Mouse (Mus musculus): Measurements from ENCODE around the gene Kcnh1. TPM values are rescaled to one million over a fixed set of nuclear protein-coding genes. Genes with fewer than 3 reads are reported as not detected.

Kcnh1 gene
- polyA plus RNA-seq, 1 experiment from 2014 or later, result 1.5 TPM

GRCm38 (mm10) chr1:192451722-192452121 lies 261.1 kb downstream of the Kcnh1 start:
- Histone ChIP-seq H3K9me3 (no peaks in the 10 kb centered on the region), H3K27me3 (peaks cover 2% of the 10 kb centered on the region; the same call in 1 of the 2 replicates), H3K4me1 (replicated peaks) (no peaks in the 10 kb centered on the region), H3K9ac (replicated peaks) (no peak overlapping the region), H3K4me3 (replicated peaks) (no peak overlapping the region), H3K4me2 (replicated peaks) (no peak overlapping the region), H3K27ac (no peak overlapping the region), H3K36me3 (no peaks in the 10 kb centered on the region)
- WGBS, result 72% methylated on average over 4 of the region's 4 CpGs
- no peak for ATAC-seq

- Histone ChIP-seq H3K4me3 (replicated peaks) (no peak overlapping the region), H3K27me3 (no peaks in the 10 kb centered on the region), H3K4me2 (replicated peaks) (no peak overlapping the region), H3K36me3 (no peaks in the 10 kb centered on the region), H3K9ac (replicated peaks) (no peak overlapping the region), H3K4me1 (replicated peaks) (no peaks in the 10 kb centered on the region), H3K27ac (no peak overlapping the region), H3K9me3 (no peaks in the 10 kb centered on the region)
- WGBS, result 62% methylated on average over 1 of the region's 1 CpGs
- ATAC-seq, result no peak
Measured at GRCm38 (mm10) chr1:192454501-192454900, 263.9 kb downstream of the Kcnh1 start.

GRCm38 (mm10) chr1:192454981-192455380 lies 264.4 kb downstream of the Kcnh1 start:
- H3K9ac ChIP-seq (replicated peaks), result no peak overlapping the region
- H3K27ac ChIP-seq, result no peak overlapping the region
- ATAC-seq, result no peak
- no peak overlapping the region for H3K4me2 ChIP-seq (replicated peaks)
- WGBS, result 62% methylated on average over 4 of the region's 4 CpGs
- no peaks in the 10 kb centered on the region for H3K36me3 ChIP-seq
- H3K9me3 ChIP-seq, result no peaks in the 10 kb centered on the region
- no peak overlapping the region for H3K4me3 ChIP-seq (replicated peaks)
- no peaks in the 10 kb centered on the region for H3K27me3 ChIP-seq
- no peaks in the 10 kb centered on the region for H3K4me1 ChIP-seq (replicated peaks)

- H3K27ac ChIP-seq, result no peak overlapping the region
- H3K4me2 ChIP-seq (replicated peaks), result no peak overlapping the region
- no peaks in the 10 kb centered on the region for H3K9me3 ChIP-seq
- no peaks in the 10 kb centered on the region for H3K36me3 ChIP-seq
- H3K27me3 ChIP-seq, result no peaks in the 10 kb centered on the region
- no peak for ATAC-seq
- no peaks in the 10 kb centered on the region for H3K4me1 ChIP-seq (replicated peaks)
- H3K4me3 ChIP-seq (replicated peaks), result no peak overlapping the region
- WGBS, result 72% methylated on average over 3 of the region's 3 CpGs
- H3K9ac ChIP-seq (replicated peaks), result no peak overlapping the region
Measured at GRCm38 (mm10) chr1:192457037-192457436, 266.5 kb downstream of the Kcnh1 start.

GRCm38 (mm10) chr1:192457526-192458206 lies 267.1 kb downstream of the Kcnh1 start:
- WGBS, result 85% methylated on average over 6 of the region's 6 CpGs
- Histone ChIP-seq H3K27ac (no peak overlapping the region), H3K9me3 (no peaks in the 10 kb centered on the region), H3K4me1 (replicated peaks) (no peaks in the 10 kb centered on the region), H3K4me3 (replicated peaks) (no peak overlapping the region), H3K36me3 (no peaks in the 10 kb centered on the region), H3K27me3 (no peaks in the 10 kb centered on the region), H3K9ac (replicated peaks) (no peak overlapping the region), H3K4me2 (replicated peaks) (no peak overlapping the region)
- ATAC-seq, result no peak

GRCm38 (mm10) chr1:192463732-192464131 lies 273.2 kb downstream of the Kcnh1 start:
- Histone ChIP-seq H3K36me3 (no peaks in the 10 kb centered on the region), H3K27me3 (no peaks in the 10 kb centered on the region), H3K9me3 (no peaks in the 10 kb centered on the region), H3K4me3 (replicated peaks) (no peak overlapping the region), H3K9ac (replicated peaks) (no peak overlapping the region), H3K27ac (no peak overlapping the region), H3K4me1 (replicated peaks) (no peaks in the 10 kb centered on the region), H3K4me2 (replicated peaks) (no peak overlapping the region)
- no peak for ATAC-seq
- WGBS, result 74% methylated on average over 4 of the region's 4 CpGs

- H3K9ac ChIP-seq (replicated peaks), result no peak overlapping the region
- no peak overlapping the region for H3K4me2 ChIP-seq (replicated peaks)
- no peaks in the 10 kb centered on the region for H3K36me3 ChIP-seq
- no peaks in the 10 kb centered on the region for H3K27me3 ChIP-seq
- no peak overlapping the region for H3K27ac ChIP-seq
- 0 out of 2 replicates have a peak, but pooled peaks cover under 1% of the 10 kb centered on the region for H3K4me1 ChIP-seq (replicated peaks)
- ATAC-seq, result no peak
- 72% methylated on average over 4 of the region's 4 CpGs for WGBS
- H3K9me3 ChIP-seq, result no peaks in the 10 kb centered on the region
- no peak overlapping the region for H3K4me3 ChIP-seq (replicated peaks)
Measured at GRCm38 (mm10) chr1:192472366-192472765, 281.8 kb downstream of the Kcnh1 start.

- Histone ChIP-seq H3K9ac (replicated peaks) (no peak overlapping the region), H3K4me2 (replicated peaks) (no peak overlapping the region), H3K9me3 (no peaks in the 10 kb centered on the region), H3K27ac (no peak overlapping the region), H3K27me3 (no peaks in the 10 kb centered on the region), H3K4me3 (replicated peaks) (no peak overlapping the region), H3K4me1 (replicated peaks) (peaks cover 8% of the 10 kb centered on the region; the same call in 1 of the 2 replicates), H3K36me3 (no peaks in the 10 kb centered on the region)
- 91% methylated on average over 6 of the region's 6 CpGs for WGBS
- no peak for ATAC-seq
Measured at GRCm38 (mm10) chr1:192473134-192473533, 282.6 kb downstream of the Kcnh1 start.

GRCm38 (mm10) chr1:192476704-192477103 lies 286.1 kb downstream of the Kcnh1 start:
- Histone ChIP-seq H3K4me3 (replicated peaks) (no peak overlapping the region), H3K27me3 (no peaks in the 10 kb centered on the region), H3K36me3 (no peaks in the 10 kb centered on the region), H3K27ac (no peak overlapping the region), H3K4me1 (replicated peaks) (peaks cover 8% of the 10 kb centered on the region; the same call in 1 of the 2 replicates), H3K4me2 (replicated peaks) (no peak overlapping the region), H3K9me3 (no peaks in the 10 kb centered on the region), H3K9ac (replicated peaks) (no peak overlapping the region)
- no peak for ATAC-seq
- 78% methylated on average over 7 of the region's 7 CpGs for WGBS

- Histone ChIP-seq H3K4me1 (replicated peaks) (peaks cover 8% of the 10 kb centered on the region; the same call in 1 of the 2 replicates), H3K36me3 (no peaks in the 10 kb centered on the region), H3K4me3 (replicated peaks) (no peak overlapping the region), H3K9me3 (no peaks in the 10 kb centered on the region), H3K27me3 (no peaks in the 10 kb centered on the region), H3K4me2 (replicated peaks) (no peak overlapping the region), H3K9ac (replicated peaks) (no peak overlapping the region), H3K27ac (no peak overlapping the region)
- ATAC-seq, result no peak
- 85% methylated on average over 6 of the region's 6 CpGs for WGBS
Measured at GRCm38 (mm10) chr1:192477556-192477955, 287.0 kb downstream of the Kcnh1 start.

GRCm38 (mm10) chr1:192478176-192478575 lies 287.6 kb downstream of the Kcnh1 start:
- Histone ChIP-seq H3K9me3 (no peaks in the 10 kb centered on the region), H3K4me2 (replicated peaks) (no peak overlapping the region), H3K36me3 (no peaks in the 10 kb centered on the region), H3K27ac (no peak overlapping the region), H3K9ac (replicated peaks) (no peak overlapping the region), H3K27me3 (no peaks in the 10 kb centered on the region), H3K4me3 (replicated peaks) (no peak overlapping the region), H3K4me1 (replicated peaks) (peaks cover 8% of the 10 kb centered on the region; the same call in 1 of the 2 replicates)
- WGBS, result 78% methylated on average over 5 of the region's 5 CpGs
- no peak for ATAC-seq

- no peak overlapping the region for H3K9ac ChIP-seq (replicated peaks)
- H3K9me3 ChIP-seq, result no peaks in the 10 kb centered on the region
- H3K4me2 ChIP-seq (replicated peaks), result no peak overlapping the region
- H3K4me1 ChIP-seq (replicated peaks), result peaks cover 8% of the 10 kb centered on the region; the same call in 1 of the 2 replicates
- H3K27ac ChIP-seq, result no peak overlapping the region
- 88% methylated on average over 8 of the region's 8 CpGs for WGBS
- ATAC-seq, result no peak
- H3K4me3 ChIP-seq (replicated peaks), result no peak overlapping the region
- H3K27me3 ChIP-seq, result no peaks in the 10 kb centered on the region
- no peaks in the 10 kb centered on the region for H3K36me3 ChIP-seq
Measured at GRCm38 (mm10) chr1:192480072-192480784, 289.7 kb downstream of the Kcnh1 start.
